Mouse (Mus musculus) macrophage (primary cell): ENCODE results near the gene Grwd1. TPM values are rescaled to one million over a fixed set of nuclear protein-coding genes. Genes with fewer than 3 reads are reported as not detected.
A peak's percentile ranks its signal among the peaks of the same experiment; 100 is the strongest.

Source experiments
- H3K27ac ChIP-seq: fragments of 350-480 bp; formaldehyde crosslinking; 2 replicates; pipeline ENCODE4 v1.9.0; 2021
- H3K36me3 ChIP-seq: fragments of 350-480 bp; formaldehyde crosslinking; 2 replicates; pipeline ENCODE4 v1.9.0; 2021; ENCODE audit errors: inconsistent target
- H3K4me3 ChIP-seq: fragments of 350-480 bp; formaldehyde crosslinking; 2 replicates; pipeline ENCODE4 v1.9.0; 2021; ENCODE audit errors: inconsistent target
- H3K79me2 ChIP-seq: fragments of 350-480 bp; formaldehyde crosslinking; 2 replicates; pipeline ENCODE4 v1.9.0; 2021; ENCODE audit errors: inconsistent target
- WGBS: methylation state at CpG from one replicate; pipeline ENCODE4 v1.1.7; 2026; ENCODE audit warnings: inconsistent platforms; ENCODE audit not compliant: missing documents; 5-methylcytosine and 5-hydroxymethylcytosine counted together
- polyA plus RNA-seq: library from polyadenylated mRNA; stranded (reverse); fragments of 250-400 nt; gene quantifications from 3 replicates; pipeline ENCODE4 v1.2.4, GENCODE M21; 2018; ENCODE audit warnings: inconsistent platforms

Grwd1 gene
- polyA plus RNA-seq, 1 experiment from 2014 or later = 5.3 TPM

- WGBS = under 1% methylated on average over 19 of the region's 19 CpGs
- Histone ChIP-seq H3K79me2 (no peaks in the 10 kb centered on the region), H3K36me3 (no peaks in the 10 kb centered on the region), H3K27ac (no peak overlapping the region), H3K4me3 (no peak overlapping the region)
Observed at GRCm38 (mm10) chr7:45798511-45798836, 32.3 kb downstream of the Grwd1 start.

GRCm38 (mm10) chr7:45797661-45798510, 32.9 kb downstream of the Grwd1 start:
- Histone ChIP-seq H3K79me2 (no peaks in the 10 kb centered on the region), H3K36me3 (no peaks in the 10 kb centered on the region), H3K4me3 (no peak overlapping the region), H3K27ac (no peak overlapping the region)
- WGBS = 5% methylated on average over 57 of the region's 60 CpGs

GRCm38 (mm10) chr7:45796950-45797349, 33.8 kb downstream of the Grwd1 start:
- Histone ChIP-seq H3K27ac (no peak overlapping the region), H3K36me3 (no peaks in the 10 kb centered on the region), H3K4me3 (no peak overlapping the region), H3K79me2 (no peaks in the 10 kb centered on the region)
- 75% methylated on average over 6 of the region's 6 CpGs for WGBS

DNA sequence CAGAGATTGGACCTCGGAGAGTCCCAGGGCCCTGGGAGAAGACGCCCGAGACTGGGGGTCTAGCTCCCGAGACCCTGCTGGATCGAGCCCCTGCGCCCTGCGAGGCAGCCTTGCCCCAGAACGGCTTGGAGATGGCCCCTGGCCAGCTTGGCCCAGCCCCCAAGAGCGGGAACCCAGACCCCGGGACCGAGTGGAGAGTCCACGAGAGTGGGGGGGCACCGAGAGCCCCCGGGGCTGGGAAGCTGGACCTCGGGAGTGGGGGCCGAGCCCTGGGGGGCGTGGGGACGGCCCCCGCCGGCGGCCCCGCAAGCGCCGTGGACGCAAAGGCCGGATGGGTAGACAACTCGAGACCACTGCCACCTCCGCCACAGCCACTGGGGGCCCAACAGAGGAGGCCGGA, 35.8 kb downstream of the Grwd1 start:
- H3K36me3 ChIP-seq = no peaks in the 10 kb centered on the region
- H3K27ac ChIP-seq = no peak overlapping the region
- 98% methylated on average over 21 of the region's 29 CpGs for WGBS
- no peak overlapping the region for H3K4me3 ChIP-seq
- H3K79me2 ChIP-seq = no peaks in the 10 kb centered on the region

- H3K36me3 ChIP-seq = no peaks in the 10 kb centered on the region
- H3K4me3 ChIP-seq = no peak overlapping the region
- 93% methylated on average over 30 of the region's 44 CpGs for WGBS
- no peak overlapping the region for H3K27ac ChIP-seq
- H3K79me2 ChIP-seq = no peaks in the 10 kb centered on the region
Observed at GRCm38 (mm10) chr7:45793969-45794585, 36.7 kb downstream of the Grwd1 start.

DNA sequence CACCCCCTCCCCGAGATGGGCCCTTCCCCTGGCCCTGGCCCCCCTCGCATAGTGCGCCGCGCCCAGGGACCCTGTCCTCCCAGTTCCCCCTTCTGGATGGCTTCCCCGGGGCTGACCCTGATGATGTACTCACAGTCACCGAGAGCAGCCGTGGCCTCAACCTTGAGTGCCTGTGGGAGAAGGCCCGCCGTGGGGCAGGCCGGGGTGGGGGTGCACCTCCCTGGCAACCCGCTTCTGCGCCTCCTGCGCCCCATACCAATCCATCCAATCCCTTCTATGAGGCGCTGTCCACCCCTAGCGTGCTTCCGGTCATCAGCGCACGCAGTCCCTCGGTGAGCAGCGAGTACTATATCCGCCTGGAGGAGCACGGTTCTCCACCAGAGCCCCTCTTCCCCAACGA, 37.5 kb downstream of the Grwd1 start:
- Histone ChIP-seq H3K27ac (no peak overlapping the region), H3K36me3 (no peaks in the 10 kb centered on the region), H3K79me2 (no peaks in the 10 kb centered on the region), H3K4me3 (no peak overlapping the region)
- WGBS = 71% methylated on average over 19 of the region's 24 CpGs

GRCm38 (mm10) chr7:45791756-45792490, 38.8 kb downstream of the Grwd1 start:
- WGBS = 76% methylated on average over 17 of the region's 17 CpGs
- H3K27ac ChIP-seq = no peak overlapping the region
- H3K4me3 ChIP-seq = no peak overlapping the region
- no peaks in the 10 kb centered on the region for H3K79me2 ChIP-seq
- H3K36me3 ChIP-seq = no peaks in the 10 kb centered on the region

- 51% methylated on average over 6 of the region's 6 CpGs for WGBS
- Histone ChIP-seq H3K79me2 (no peaks in the 10 kb centered on the region), H3K36me3 (no peaks in the 10 kb centered on the region), H3K27ac (no peak overlapping the region), H3K4me3 (no peak overlapping the region)
Observed at GRCm38 (mm10) chr7:45790721-45791120, 40.0 kb downstream of the Grwd1 start.

GRCm38 (mm10) chr7:45787642-45788041, 43.1 kb downstream of the Grwd1 start:
- H3K79me2 ChIP-seq = no peaks in the 10 kb centered on the region
- WGBS = 92% methylated on average over 16 of the region's 22 CpGs
- no peaks in the 10 kb centered on the region for H3K36me3 ChIP-seq
- no peak overlapping the region for H3K4me3 ChIP-seq
- no peak overlapping the region for H3K27ac ChIP-seq

DNA sequence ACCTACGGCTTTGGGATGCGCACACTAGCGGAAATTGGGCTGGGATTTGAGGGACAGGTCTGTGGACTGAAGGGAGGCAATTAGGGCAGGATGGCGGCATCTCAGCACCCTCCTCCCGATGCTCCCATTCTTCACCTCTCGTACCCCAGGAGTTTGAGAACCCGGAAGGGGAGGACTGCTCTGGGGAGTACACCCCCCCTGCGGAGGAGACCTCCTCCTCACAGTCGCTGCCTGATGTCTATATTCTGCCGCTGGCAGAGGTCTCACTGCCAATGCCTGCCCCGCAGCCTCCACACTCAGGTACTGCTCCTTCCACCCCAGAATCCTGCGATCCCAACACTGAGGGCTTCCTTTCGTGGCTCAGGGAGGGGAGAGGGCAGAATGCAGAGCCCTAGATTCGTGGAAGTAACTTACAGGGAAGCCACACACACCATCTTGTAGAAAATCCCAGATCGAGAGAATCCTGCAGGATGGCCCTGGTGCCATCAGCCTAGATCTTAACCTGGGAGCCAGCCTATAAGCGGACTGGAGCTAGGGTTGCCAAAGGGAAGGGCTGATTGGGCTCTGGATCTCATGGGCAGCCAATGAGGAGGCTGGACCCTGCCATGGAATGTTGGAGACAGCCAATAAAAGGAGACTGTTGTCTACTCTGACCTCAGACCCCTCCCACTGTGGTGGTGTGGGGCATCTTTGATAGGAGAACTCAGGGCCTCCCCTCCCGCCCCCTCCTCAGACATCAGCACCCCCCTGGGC, 43.9 kb downstream of the Grwd1 start:
- Histone ChIP-seq H3K79me2 (no peaks in the 10 kb centered on the region), H3K36me3 (no peaks in the 10 kb centered on the region), H3K27ac (no peak overlapping the region), H3K4me3 (no peak overlapping the region)
- 30% methylated on average over 17 of the region's 17 CpGs for WGBS

- no peaks in the 10 kb centered on the region for H3K79me2 ChIP-seq
- WGBS = 8% methylated on average over 12 of the region's 14 CpGs
- H3K4me3 ChIP-seq = no peak overlapping the region
Observed at GRCm38 (mm10) chr7:45786136-45786578, 44.6 kb downstream of the Grwd1 start.

DNA sequence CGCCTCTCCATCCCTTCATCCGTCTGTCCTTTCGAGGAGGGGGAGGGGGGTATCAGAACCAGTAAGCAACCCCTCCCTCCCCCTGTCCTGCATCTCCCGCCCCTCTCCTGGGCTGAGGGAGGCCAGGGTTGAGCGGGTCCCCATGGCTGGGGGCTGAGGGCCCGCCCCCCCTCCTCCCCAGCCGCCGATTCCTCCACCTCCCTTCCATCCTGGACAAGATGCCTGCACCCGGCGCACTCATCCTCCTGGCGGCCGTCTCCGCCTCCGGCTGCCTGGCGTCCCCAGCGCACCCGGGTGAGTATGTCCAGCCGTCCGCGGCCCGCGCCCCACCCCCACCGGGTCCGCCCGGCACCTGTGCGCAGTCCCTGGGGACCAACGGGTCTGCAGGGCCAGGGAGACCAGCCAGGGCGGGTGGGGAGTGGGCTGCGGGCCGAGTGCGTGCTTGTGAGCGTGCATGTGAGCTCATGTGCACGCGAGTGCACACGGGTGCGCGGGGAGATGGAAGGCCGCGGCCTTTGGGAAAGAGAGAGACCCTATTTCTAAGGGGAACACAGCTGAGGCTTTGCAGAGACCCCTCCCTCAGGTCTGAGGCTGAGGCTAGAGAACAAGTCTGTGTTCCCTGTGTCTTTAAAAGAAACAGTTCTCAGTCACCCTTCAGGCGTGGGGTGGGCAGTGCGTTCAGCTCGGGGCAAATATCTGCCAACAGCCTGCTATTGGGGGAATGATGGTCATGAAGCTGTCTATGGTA, 45.2 kb downstream of the Grwd1 start:
- Histone ChIP-seq H3K27ac (no peak overlapping the region), H3K36me3 (no peaks in the 10 kb centered on the region), H3K79me2 (no peaks in the 10 kb centered on the region), H3K4me3 (no peak overlapping the region)
- WGBS = 5% methylated on average over 31 of the region's 42 CpGs

More at GRCm38 (mm10) chr7:45786136-45786578, 44.6 kb downstream of the Grwd1 start:
- Histone ChIP-seq H3K36me3 (no peaks in the 10 kb centered on the region), H3K27ac (no peak overlapping the region)

GRCm38 (mm10) chr7:45784524-45785372, 46.0 kb downstream of the Grwd1 start, which contains the start of gene Sult2b1:
Gene Sult2b1 (minus strand): TSS chr7:45784669.
- Histone ChIP-seq H3K4me3 (peak within 1 kb of the TSS; percentile 17; the same call in 1 of the 2 replicates), H3K36me3 (no peaks in the 10 kb centered on the region), H3K27ac (no peak within 1 kb of the TSS), H3K79me2 (no peaks in the 10 kb centered on the region)
- WGBS = 40% methylated on average over 18 of the region's 20 CpGs
